Mouse (Mus musculus): ENCODE measurements around the gene Vmn2r36. TPM values are rescaled to one million over a fixed set of nuclear protein-coding genes. Genes with fewer than 3 reads are reported as not detected.
"Not testable (repeated sequence)": the region's sequence is repeated elsewhere in the genome, so short reads cannot be mapped to it uniquely, and the experiment has no call there.

Vmn2r36 gene
- not detected in 2 replicates for polyA plus RNA-seq (2015; fragmentation: Nextera tagmentation; extraction: Ambion mirVana)

DNA sequence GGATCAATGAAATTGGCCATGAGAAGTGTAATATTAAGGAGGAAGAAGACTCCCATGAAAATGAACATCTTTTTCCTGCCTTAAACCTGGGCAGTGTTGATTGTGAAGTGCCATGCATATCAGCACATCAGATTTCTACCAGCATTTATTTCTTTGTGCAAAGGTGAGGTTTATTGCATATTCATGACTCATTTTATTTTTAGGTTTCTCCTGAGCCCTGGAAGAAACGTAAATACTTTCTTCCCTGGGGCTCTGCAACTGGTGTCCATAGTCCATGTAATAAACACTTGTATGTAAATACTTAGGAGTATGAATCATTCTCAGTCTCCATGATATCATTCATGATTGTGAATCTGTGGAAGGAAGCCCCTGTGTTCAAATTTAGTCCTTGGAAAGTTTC, at the start of gene Vmn2r36:
Vmn2r36 (minus strand) TSS at position 101 of the 400 bp plus-strand sequence.
- not testable (repeated sequence) for H3K27me3 ChIP-seq (ENCODE audit: insufficient read depth, low read length); H3K9ac ChIP-seq (replicated peaks; ENCODE audit: low read length); H3K36me3 ChIP-seq (ENCODE audit: insufficient read depth, low read length); H3K4me2 ChIP-seq (replicated peaks; ENCODE audit: low read depth, low read length); ATAC-seq (ENCODE audit: low FRiP score, low TSS enrichment); H3K9me3 ChIP-seq (ENCODE audit: low read length); H3K27ac ChIP-seq (ENCODE audit: low read length); H3K4me1 ChIP-seq (ENCODE audit: insufficient read depth, low read length); H3K4me3 ChIP-seq (ENCODE audit: low read length)
- no CpG with 5 or more reads among the region's 1 CpGs for WGBS

Other genes starting within 250 kb of the Vmn2r36 start
- not detected in 2 replicates for gene Vmn2r34, start 213.0 kb downstream of the Vmn2r36 start, polyA plus RNA-seq (2015; fragmentation: Nextera tagmentation; extraction: Ambion mirVana)
- not detected in 2 replicates for gene Vmn2r35, start 82.6 kb downstream of the Vmn2r36 start, polyA plus RNA-seq (2015; fragmentation: Nextera tagmentation; extraction: Ambion mirVana)

Data from kidney, embryonic 16.5 days (tissue).